Mouse (Mus musculus) forebrain, embryonic 16.5 days (tissue): ENCODE measurements around the gene Hist1h4d. TPM values are rescaled to one million over a fixed set of nuclear protein-coding genes. Genes with fewer than 3 reads are reported as not detected.

ENCODE experiments used
- ATAC-seq: fragments of 200-750 bp; cut with Nextera tagmentation; 2 replicates; pipeline ENCODE4 v1.8.0; 2017; ENCODE audit warnings: mild to moderate bottlenecking, moderate library complexity
- H3K27ac ChIP-seq: fragments of 300-500 bp; sonication (generic); 2 replicates; pipeline ENCODE4 v1.5.1; 2014; ENCODE audit warnings: low read length, control low read depth
- H3K27me3 ChIP-seq: fragments of 300-500 bp; sonication (generic); replicated peaks from 2 replicates; pipeline ENCODE4 v1.6.1; 2014; ENCODE audit warnings: low read length; ENCODE audit not compliant: control insufficient read depth, insufficient read depth
- H3K36me3 ChIP-seq: fragments of 300-500 bp; sonication (generic); 2 replicates; pipeline ENCODE4 v1.6.1; 2014; ENCODE audit not compliant: control insufficient read depth, insufficient read depth
- H3K4me1 ChIP-seq: fragments of 300-500 bp; sonication (generic); replicated peaks from 2 replicates; pipeline ENCODE4 v1.6.1; 2014; ENCODE audit warnings: low read length; ENCODE audit not compliant: control insufficient read depth, insufficient read depth
- H3K4me2 ChIP-seq: fragments of 300-500 bp; sonication (generic); 2 replicates; pipeline ENCODE4 v1.6.1; 2014; ENCODE audit warnings: mild to moderate bottlenecking, low read length, control low read depth
- H3K4me3 ChIP-seq: fragments of 300-500 bp; sonication (generic); replicated peaks from 2 replicates; pipeline ENCODE4 v1.5.1; 2014; ENCODE audit warnings: mild to moderate bottlenecking, low read length, control low read depth
- H3K9ac ChIP-seq: fragments of 300-500 bp; sonication (generic); replicated peaks from 2 replicates; pipeline ENCODE4 v1.6.1; 2014; ENCODE audit warnings: low read depth, low read length, control low read depth
- H3K9me3 ChIP-seq: fragments of 300-500 bp; sonication (generic); 2 replicates; pipeline ENCODE4 v1.6.1; 2016; ENCODE audit warnings: low read length; ENCODE audit not compliant: control insufficient read depth
- WGBS: fragments of 180-500 bp; shearing (Covaris S2); extraction: QIAGEN DNeasy Blood & Tissue Kit; methylation state at CpG from one replicate; pipeline ENCODE4 v1.1.7; 2014; 5-methylcytosine and 5-hydroxymethylcytosine counted together
- polyA plus RNA-seq: library from polyadenylated mRNA; unstranded; fragments of >200 nt; fragmentation: Nextera tagmentation; extraction: Ambion mirVana; gene quantifications from 2 replicates; pipeline ENCODE4 v1.2.1, GENCODE M21; 2015

Gene Hist1h4d
- polyA plus RNA-seq, 1 experiment from 2014 or later: 51.0 TPM

DNA sequence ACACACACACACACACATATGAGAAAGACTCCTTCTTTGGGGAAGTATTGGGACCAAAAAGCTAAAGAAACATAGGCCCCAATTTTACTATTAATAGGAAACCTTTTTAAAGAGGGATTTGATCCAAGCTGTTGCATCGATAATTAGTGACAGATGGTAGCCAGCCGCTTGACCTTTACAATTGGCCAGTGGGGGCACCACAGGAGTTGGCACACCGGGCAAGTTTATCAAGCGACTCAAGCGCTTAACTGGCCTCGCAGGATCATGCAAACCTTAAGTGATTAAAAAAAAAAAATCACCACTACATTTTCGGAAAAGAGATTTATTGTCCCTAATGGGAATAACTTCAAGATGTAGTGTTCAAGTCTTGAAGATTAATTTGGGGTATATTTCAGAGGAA lies 11.2 kb downstream of the Hist1h4d start:
- no peak overlapping the region for H3K27ac ChIP-seq
- H3K27me3 ChIP-seq: no peaks in the 10 kb centered on the region
- no peak for ATAC-seq
- no peak overlapping the region for H3K9ac ChIP-seq
- H3K4me1 ChIP-seq: no peaks in the 10 kb centered on the region
- WGBS: 92% methylated on average over 7 of the region's 7 CpGs
- no peaks in the 10 kb centered on the region for H3K9me3 ChIP-seq
- no peaks in the 10 kb centered on the region for H3K36me3 ChIP-seq
- no peak overlapping the region for H3K4me2 ChIP-seq
- no peak overlapping the region for H3K4me3 ChIP-seq

DNA sequence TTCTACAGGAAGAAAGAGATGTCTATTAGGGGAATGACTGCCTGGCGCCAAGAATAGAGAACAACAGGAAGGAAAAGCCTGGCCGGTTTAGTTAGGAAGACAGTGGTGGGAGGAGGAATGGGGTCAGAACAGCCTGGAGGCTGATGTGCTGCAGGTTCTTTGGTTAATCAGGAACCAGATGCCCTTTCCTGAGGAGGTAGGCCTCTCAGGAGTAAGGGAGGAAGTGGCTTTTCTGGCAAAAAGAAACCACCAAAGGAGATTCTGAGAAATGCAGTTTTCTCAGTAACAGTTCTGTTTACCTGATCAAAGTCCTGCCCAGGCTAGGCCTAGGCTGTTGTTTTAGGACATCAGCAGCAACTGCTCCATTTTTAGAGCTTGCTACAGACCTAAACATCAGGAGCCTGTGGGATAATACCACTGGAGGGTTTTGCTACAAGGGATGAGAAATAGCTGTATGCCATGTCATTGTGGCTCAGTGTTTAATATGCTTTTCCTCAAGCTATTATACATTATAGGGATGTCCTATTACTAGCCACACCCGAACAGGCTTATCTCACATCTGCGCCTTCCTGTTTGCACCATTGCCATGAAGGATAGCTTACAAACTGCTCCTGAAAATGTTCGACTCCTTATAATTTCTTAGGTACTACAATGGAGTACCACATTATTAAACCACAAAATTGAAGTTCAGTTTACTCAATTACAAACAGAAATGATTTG lies 11.8 kb downstream of the Hist1h4d start:
- Histone ChIP-seq H3K27me3 (no peaks in the 10 kb centered on the region), H3K9ac (no peak overlapping the region), H3K36me3 (no peaks in the 10 kb centered on the region), H3K9me3 (no peaks in the 10 kb centered on the region), H3K27ac (no peak overlapping the region), H3K4me1 (no peaks in the 10 kb centered on the region), H3K4me2 (no peak overlapping the region), H3K4me3 (no peak overlapping the region)
- ATAC-seq: no peak
- 92% methylated on average over 5 of the region's 5 CpGs for WGBS

DNA sequence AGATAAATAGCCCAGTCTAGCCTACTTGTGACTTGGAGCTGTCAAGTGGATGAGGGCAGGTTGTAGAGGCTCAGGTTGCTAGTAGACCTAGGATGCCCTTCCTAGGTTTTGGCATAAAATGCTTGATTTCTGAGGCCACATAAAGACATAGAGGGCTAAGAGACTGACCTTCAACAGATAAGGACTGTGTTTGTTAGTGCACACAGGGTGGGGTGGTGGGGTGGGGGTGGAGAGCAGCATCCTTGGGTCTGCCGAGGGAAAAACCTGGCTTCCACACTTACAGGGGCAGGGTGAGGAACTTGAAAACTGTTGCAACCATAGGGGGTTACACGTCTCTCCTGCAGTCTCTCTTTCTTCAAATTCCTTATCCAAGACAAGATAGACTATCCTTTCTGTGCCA lies 13.8 kb downstream of the Hist1h4d start:
- no peaks in the 10 kb centered on the region for H3K27me3 ChIP-seq
- no peak overlapping the region for H3K4me2 ChIP-seq
- no peaks in the 10 kb centered on the region for H3K4me1 ChIP-seq
- no peak overlapping the region for H3K4me3 ChIP-seq
- H3K36me3 ChIP-seq: no peaks in the 10 kb centered on the region
- no peak overlapping the region for H3K27ac ChIP-seq
- no peak for ATAC-seq
- no peak overlapping the region for H3K9ac ChIP-seq
- WGBS: 85% methylated on average over 2 of the region's 2 CpGs
- no peaks in the 10 kb centered on the region for H3K9me3 ChIP-seq

DNA sequence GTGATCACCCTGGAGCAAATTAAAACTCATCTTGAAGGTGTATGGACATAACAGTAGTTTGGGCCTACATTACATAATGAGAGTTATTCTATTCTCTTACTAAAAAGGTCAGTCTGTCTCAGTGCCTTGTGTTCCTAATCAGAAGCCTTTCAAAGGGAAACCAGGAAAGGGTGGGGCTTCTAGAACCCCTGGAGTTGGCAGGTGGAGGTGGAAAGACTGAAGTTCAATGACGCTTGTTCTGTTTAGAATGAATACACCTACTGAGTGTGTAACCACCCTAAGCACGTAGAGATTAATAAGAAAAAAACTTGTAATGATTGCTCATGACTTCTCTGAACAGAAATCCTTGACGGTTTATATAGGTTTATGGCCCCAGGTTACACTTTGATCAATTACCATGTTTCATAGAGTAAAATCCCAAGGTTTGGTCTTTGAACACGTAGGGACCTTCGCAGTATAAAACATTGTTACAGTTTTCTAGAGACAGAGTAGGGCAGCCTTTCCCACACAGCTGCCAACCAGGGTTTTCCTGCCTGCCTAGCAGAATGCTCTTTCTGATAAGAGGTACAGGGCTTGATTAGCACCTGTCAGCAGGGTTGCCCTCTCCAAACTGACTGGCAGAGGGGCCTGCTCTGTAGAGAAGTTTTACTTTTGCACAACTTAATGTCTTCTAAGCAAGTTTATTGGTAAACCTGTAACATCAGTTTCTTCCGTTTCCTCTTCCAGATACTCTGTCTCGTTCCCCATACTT lies 14.4 kb downstream of the Hist1h4d start:
- no peak overlapping the region for H3K27ac ChIP-seq
- H3K4me3 ChIP-seq: no peak overlapping the region
- H3K27me3 ChIP-seq: no peaks in the 10 kb centered on the region
- no peaks in the 10 kb centered on the region for H3K4me1 ChIP-seq
- no peaks in the 10 kb centered on the region for H3K36me3 ChIP-seq
- H3K4me2 ChIP-seq: no peak overlapping the region
- 89% methylated on average over 7 of the region's 7 CpGs for WGBS
- ATAC-seq: no peak
- no peak overlapping the region for H3K9ac ChIP-seq
- no peaks in the 10 kb centered on the region for H3K9me3 ChIP-seq

DNA sequence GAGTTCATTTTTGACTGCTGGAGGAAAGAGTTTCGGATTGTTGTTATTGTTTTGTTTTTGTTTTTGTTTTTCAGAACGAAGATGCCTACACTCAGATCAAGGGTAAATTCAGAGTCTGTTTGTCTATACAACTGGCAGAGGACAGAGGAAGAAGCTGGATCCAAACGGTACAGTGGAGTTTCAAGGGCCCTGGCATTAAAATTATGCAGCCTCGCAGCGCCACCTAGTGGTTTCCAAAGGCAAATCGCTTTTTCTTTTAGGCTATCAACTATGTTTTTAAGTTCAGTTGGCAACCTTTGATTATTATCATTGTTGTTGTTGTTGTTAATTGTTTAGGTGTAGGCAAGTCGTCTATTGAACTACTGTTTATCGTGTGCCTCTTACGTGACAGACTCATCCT lies 16.6 kb downstream of the Hist1h4d start:
- no peak overlapping the region for H3K9ac ChIP-seq
- H3K27ac ChIP-seq: no peak overlapping the region
- no peaks in the 10 kb centered on the region for H3K36me3 ChIP-seq
- H3K9me3 ChIP-seq: no peaks in the 10 kb centered on the region
- no peak overlapping the region for H3K4me3 ChIP-seq
- H3K4me1 ChIP-seq: no peaks in the 10 kb centered on the region
- H3K4me2 ChIP-seq: no peak overlapping the region
- no peaks in the 10 kb centered on the region for H3K27me3 ChIP-seq
- 8% methylated on average over 9 of the region's 9 CpGs for WGBS
- no peak for ATAC-seq

DNA sequence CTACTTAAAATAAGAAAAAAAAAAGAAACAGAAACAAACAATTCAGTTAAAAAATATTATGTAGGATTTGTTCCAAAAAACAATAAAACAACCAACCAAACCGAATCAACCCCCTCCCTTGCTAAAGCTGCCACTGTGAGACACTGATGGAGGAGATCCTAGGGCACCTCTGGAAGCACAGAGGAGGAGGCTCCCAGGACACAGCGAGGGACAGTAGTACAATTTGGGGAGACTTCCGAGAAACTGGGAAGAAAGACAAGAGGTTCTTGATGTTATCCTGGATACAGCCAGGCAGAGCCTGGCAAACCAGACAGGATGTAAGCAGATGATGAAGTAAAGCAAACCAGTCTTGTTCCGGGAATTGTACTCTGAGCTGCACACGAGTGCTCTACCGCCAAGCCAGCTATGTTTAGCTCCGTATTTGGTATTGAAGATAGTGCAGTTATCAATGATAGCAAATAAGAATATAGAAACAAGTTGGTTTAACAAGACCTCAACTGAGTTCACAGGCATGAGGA lies 21.8 kb downstream of the Hist1h4d start:
- no peaks in the 10 kb centered on the region for H3K9me3 ChIP-seq
- H3K4me3 ChIP-seq: no peak overlapping the region
- no peak overlapping the region for H3K4me2 ChIP-seq
- 86% methylated on average over 7 of the region's 7 CpGs for WGBS
- no peaks in the 10 kb centered on the region for H3K4me1 ChIP-seq
- no peaks in the 10 kb centered on the region for H3K27me3 ChIP-seq
- no peak overlapping the region for H3K27ac ChIP-seq
- H3K36me3 ChIP-seq: no peaks in the 10 kb centered on the region
- ATAC-seq: no peak
- H3K9ac ChIP-seq: no peak overlapping the region

DNA sequence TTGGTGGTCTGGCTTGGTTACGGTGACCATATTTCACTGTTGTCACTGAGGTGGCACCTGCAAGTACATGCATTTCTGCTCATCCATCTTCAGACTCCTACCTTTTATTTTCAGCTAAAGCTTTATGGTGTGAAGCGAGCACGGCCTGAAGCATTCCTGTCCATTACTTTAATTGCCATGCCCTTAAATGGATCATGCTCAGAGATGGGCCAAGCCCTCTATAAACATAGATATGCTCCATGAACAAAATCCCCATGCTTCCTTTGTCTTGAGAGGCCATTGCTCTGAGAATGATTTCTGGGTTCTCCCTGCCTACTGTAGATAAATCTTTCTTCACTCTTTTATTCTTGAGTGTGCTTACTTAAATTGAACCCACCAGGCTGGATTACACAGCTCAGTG lies 23.1 kb downstream of the Hist1h4d start:
- H3K27me3 ChIP-seq: no peaks in the 10 kb centered on the region
- no peak overlapping the region for H3K4me3 ChIP-seq
- H3K36me3 ChIP-seq: no peaks in the 10 kb centered on the region
- no peak for ATAC-seq
- H3K9me3 ChIP-seq: no peaks in the 10 kb centered on the region
- no peak overlapping the region for H3K4me2 ChIP-seq
- H3K27ac ChIP-seq: no peak overlapping the region
- WGBS: 91% methylated on average over 3 of the region's 3 CpGs
- H3K4me1 ChIP-seq: no peaks in the 10 kb centered on the region
- H3K9ac ChIP-seq: no peak overlapping the region

DNA sequence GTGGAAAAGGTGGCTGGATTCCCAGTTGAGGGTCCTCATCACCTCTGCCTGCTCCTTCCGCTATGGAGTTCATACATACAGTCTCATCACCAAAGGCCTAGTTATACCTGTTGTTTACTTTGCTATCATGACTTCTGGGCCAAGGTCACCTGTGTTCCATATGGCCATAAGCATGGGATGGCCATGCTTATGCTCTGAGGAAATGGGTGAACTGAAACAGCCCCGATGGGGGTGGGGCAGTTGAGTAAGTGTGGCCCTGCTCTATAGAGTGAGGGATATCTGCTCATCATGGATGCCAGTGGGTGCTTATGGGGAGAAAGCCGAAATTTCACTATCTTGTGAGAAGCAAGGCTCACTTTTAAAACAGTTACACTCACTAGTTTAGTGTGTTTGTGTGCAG lies 23.7 kb downstream of the Hist1h4d start:
- no peak for ATAC-seq
- H3K36me3 ChIP-seq: no peaks in the 10 kb centered on the region
- H3K9me3 ChIP-seq: no peaks in the 10 kb centered on the region
- H3K4me2 ChIP-seq: no peak overlapping the region
- H3K4me1 ChIP-seq: no peaks in the 10 kb centered on the region
- WGBS: 86% methylated on average over 3 of the region's 3 CpGs
- no peak overlapping the region for H3K9ac ChIP-seq
- H3K4me3 ChIP-seq: no peak overlapping the region
- no peak overlapping the region for H3K27ac ChIP-seq
- H3K27me3 ChIP-seq: no peaks in the 10 kb centered on the region

DNA sequence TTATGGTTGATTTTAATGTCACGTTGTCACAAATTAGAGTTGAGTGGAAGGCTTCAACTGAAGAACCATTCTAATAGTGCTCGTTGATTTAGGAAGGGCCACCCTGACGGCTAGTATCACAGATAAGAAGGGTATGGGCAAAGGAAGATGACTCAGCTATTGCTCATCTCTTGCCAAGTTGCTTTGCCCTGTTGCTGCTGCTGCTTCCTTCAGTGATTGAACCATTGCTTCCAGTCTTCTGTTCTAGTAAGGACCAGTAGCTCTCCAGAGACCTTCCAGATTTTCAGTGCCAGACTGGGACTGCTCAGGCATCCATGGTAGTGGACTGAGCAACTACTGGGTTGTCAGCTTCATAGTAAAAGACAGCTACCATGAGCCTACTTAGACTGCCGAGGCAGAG lies 27.8 kb downstream of the Hist1h4d start:
- Histone ChIP-seq H3K4me2 (no peak overlapping the region), H3K27me3 (no peaks in the 10 kb centered on the region), H3K4me3 (no peak overlapping the region), H3K27ac (no peak overlapping the region), H3K4me1 (no peaks in the 10 kb centered on the region), H3K36me3 (no peaks in the 10 kb centered on the region), H3K9me3 (no peaks in the 10 kb centered on the region), H3K9ac (no peak overlapping the region)
- ATAC-seq: no peak
- WGBS: 90% methylated on average over 4 of the region's 4 CpGs
